Mouse (Mus musculus): ENCODE results near the gene Olfr1313.
"Not testable (repeated sequence)": the region's sequence is repeated elsewhere in the genome, so short reads cannot be mapped to it uniquely, and the experiment has no call there.

Gene Olfr1313

DNA sequence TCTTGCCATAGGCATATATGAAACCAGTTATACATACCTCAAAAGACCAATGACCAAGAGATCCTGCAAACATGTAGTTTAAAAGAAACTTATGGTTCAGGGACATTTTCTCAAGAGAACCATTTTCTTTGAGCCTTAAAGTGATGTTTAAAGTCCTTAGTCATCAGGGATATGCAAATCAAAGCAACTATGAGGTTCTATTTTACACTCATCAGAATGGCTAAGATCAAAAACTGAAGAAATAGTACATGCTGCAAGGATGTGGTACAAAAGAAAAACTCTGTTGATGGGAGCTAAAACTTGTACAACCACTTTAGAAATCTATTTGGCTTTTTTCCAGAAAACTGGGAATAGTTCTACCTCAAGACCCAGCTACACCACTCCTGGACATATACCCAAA lies at the start of gene Olfr1313:
TSS of gene Olfr1313 (minus strand) at position 101 of the 400 bp plus-strand sequence.
- no peak for DNase-seq (ENCODE audit: low read depth, low spot score)

DNA sequence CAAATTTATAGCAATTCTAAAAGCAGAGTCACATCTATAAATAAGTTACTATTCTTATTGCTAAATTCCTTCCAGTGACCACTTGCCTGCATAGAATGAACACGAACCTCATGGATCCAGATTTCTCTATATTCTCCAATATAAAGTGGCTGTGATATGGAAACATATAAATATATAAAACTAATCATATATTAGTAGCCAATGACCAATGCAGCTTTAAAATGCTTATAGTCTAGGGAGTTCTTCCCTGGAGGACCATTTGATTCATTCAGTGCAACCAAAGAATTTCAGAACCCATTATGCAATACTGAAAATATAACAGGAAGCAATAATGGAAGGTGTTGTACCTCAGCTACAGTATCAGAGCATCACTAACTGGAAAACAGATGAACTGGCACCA lies 37.7 kb upstream of the Olfr1313 start, which contains the start of gene Olfr1315-ps1:
TSS of gene Olfr1315-ps1 (minus strand) at position 101 of the 400 bp plus-strand sequence.
- DNase-seq (ENCODE audit: low read depth, low spot score), result no peak

DNA sequence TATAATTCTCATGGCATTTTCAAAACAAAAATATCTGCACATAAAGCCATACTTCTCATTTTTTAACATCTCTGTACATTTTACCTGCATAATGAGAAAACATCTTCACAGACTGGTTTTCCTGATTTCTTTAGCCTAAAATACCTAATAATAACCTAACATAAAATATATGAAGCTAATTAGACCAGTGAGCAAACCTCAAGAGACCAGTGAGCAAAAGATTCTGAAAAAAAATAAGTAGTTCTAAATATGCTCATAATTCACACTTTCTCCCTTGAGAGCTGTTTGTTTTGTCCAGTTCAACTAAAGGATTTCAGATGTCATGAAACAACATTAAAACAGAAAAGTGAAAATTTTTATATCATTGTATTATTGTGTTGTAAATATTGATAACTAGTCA lies 19.0 kb upstream of the Olfr1313 start, which contains the start of gene Olfr1314:
TSS of gene Olfr1314 (minus strand) at position 101 of the 400 bp plus-strand sequence.
- no peak for DNase-seq (ENCODE audit: low read depth, low spot score)

DNA sequence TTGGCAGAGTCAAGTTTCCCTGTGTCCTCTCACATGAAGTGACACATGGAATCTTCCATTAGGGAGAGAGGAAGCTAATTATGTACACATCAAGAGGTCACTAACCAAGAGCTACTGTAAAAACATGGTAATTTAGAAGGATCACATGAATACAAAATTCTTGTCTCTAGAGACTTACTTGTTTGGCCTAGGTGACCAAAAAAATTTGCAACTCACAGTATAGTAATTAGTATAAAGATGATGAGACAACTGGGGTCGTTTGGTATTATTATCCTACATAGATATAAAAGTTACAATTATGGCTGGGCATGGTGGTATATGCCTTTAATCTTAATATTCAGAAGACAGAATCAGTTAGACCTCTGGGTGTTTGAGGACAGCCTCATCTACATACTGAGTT lies 27.5 kb downstream of the Olfr1313 start, which contains the start of gene Olfr1312:
TSS of gene Olfr1312 (minus strand) at position 101 of the 400 bp plus-strand sequence.
- DNase-seq (ENCODE audit: low read depth, low spot score), result no peak

DNA sequence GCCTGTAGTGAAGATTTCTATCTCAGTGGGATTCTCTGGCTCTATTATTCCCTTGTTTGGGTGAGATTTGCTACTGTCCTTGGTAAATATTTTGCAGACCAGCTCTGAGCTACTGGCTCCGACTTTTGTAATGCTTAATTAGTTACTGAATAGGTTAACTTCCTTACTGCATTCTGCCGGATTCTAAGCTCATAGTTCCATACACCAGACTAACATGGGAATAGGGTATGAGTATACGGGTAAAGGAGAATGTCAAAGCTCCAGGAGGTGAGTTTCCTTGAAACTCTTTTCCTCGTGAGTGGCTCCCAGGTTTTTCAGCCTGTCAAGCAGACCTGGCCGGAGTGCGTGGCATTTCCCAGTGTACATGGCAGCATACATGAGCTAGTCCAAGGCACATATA lies 50.7 kb downstream of the Olfr1313 start:
- not testable (repeated sequence) for DNase-seq (ENCODE audit: low read depth, low spot score)

DNA sequence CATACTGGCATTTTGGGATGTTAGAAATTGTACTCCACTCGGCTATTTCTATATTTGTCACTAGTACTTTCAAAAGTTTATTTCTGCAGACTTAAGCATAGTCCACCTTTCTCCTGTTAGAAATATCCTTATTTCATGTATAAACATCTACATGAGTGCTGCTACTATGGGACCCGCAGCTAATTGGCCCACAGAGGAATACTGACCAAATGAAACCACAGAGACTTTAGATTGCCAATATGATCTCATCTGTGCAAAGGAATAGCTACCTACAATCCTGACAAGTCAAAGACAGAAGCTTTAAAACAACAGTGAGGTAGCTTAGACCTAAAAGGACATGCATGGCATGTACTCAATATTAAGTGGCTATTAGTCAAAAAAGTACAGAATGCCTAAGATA lies 53.3 kb downstream of the Olfr1313 start, which contains the start of gene Olfr1311:
TSS of gene Olfr1311 (minus strand) at position 101 of the 400 bp plus-strand sequence.
- no peak for DNase-seq (ENCODE audit: low read depth, low spot score)

Measured in CD4-positive helper T cell, adult 2 months (primary cell).